Mouse (Mus musculus) cortical plate, adult 2 months (tissue): ENCODE data around the gene Srcin1.

Experiments
- CTCF ChIP-seq: fragments of 200-500 bp; IDR thresholded peaks from 2 replicates; pipeline ENCODE4 v1.5.1; 2011; ENCODE audit warnings: mild to moderate bottlenecking, control low read depth, low read length; ENCODE audit not compliant: insufficient read depth; ENCODE audit errors: extremely low read depth
- POLR2A ChIP-seq: fragments of 200-500 bp; IDR thresholded peaks from 2 replicates; pipeline ENCODE4 v1.6.1; 2011; ENCODE audit warnings: mild to moderate bottlenecking, low read length, control low read depth; ENCODE audit not compliant: insufficient read depth; ENCODE audit errors: extremely low read depth

DNA sequence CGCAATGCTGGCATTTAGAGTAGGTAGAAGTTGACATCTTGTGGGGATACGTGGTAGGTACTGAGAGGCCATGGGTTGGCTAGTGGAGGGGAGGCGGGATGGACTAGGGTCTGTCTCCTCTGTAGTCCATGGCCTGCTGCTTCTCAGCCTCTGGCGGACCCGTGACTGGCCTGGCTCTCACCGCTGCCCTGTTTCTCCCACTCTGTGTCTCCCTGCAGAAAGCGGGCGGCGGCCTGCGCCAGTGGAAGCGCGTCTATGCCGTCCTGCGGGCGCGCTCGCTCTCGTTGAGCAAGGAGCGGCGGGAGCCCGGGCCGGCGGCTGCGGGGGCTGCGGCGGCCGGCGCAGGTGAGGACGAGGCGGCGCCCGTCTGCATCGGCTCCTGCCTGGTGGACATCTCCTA is 112.8 kb downstream of the Srcin1 start:
- no peak for TF ChIP-seq CTCF
- TF ChIP-seq POLR2A = no peak
